Mouse (Mus musculus): ENCODE measurements at regions not wholly inside any gene's neighbourhood (a gene's known extent, or its start where the extent isn't known, plus 50 kb on each side); places are given as distances from the start of the nearest gene placed in this dataset.

DNA sequence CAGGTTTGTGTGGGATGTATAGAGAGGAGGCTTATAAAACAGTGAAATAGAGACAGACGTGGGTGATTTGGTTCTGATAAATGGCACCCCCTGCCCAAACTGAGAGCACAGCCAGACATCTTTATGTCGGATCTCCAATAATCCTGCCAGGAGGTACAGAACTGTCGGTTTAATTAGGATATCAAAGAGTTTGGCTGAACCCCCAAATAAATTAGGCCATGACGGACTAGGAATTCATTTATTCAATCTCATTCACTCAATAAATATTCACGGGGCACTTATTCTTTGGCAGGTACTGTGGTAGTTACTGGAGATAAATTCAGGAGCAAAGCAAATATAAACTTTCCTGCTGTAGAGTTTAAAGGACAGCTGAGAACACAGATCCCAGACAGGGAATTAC is 615.0 kb upstream of the Tle4 start:
- H3K4me1 ChIP-seq = peaks cover 9% of the 10 kb centered on the region
- DNase-seq (ENCODE audit: extremely low spot score, low spot score) = no peak
- H3K9me3 ChIP-seq = no peaks in the 10 kb centered on the region
- no peak overlapping the region for H3K27ac ChIP-seq
- H3K27me3 ChIP-seq (ENCODE audit: poor library complexity, severe bottlenecking) = no peaks in the 10 kb centered on the region
- H3K4me3 ChIP-seq = no peak overlapping the region
- H3K36me3 ChIP-seq (replicated peaks) = no peaks in the 10 kb centered on the region
- 60% methylated on average over 5 of the region's 5 CpGs for WGBS

DNA sequence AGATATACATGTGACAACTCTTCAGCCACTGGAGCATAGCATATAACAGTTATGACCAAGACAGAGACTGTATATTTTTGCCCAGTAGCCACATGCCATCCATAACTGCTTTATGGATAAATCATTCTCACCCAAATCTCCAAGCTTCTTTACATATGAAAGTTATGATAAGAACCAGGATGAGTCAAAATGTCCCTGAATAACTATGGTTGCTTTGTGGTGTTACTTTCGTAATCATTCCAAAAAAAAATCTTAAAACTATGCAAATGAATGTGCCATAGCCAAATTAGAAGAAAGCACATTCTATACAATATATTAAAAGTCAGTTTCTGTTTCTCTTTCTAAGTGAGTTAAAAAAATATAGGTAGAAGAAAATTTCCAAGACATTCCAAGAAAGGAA is 605.2 kb upstream of the Tle4 start:
- Histone ChIP-seq H3K27ac (no peak overlapping the region), H3K9me3 (no peaks in the 10 kb centered on the region), H3K4me3 (no peak overlapping the region), H3K27me3 (ENCODE audit: poor library complexity, severe bottlenecking) (no peaks in the 10 kb centered on the region), H3K36me3 (replicated peaks) (no peaks in the 10 kb centered on the region), H3K4me1 (peaks cover 15% of the 10 kb centered on the region)
- WGBS = 96% methylated on average over 1 of the region's 1 CpGs
- no peak for DNase-seq (ENCODE audit: extremely low spot score, low spot score)

DNA sequence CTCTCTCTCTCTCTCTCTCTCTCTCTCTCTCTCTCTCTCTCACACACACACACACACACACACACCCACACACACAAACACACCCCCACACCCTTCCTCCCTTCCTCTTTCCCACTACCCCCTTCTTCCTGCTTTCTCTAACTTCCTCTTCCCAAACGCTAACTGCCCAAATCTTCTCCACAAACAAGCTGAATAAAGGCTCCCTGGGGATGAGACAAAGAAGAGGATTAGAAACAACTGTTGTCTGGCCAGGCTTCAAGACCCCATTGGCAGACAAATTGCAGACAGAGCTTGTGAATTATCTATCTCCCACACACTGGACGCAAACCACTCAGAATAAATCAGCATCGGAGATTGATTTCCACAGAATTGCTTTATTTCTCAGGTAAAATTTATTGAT is 603.4 kb upstream of the Tle4 start:
- 16% methylated on average over 3 of the region's 3 CpGs for WGBS
- DNase-seq (ENCODE audit: extremely low spot score, low spot score) = no peak
- peak overlapping the region; percentile 51; the same call in 1 of the 2 replicates for H3K27ac ChIP-seq

DNA sequence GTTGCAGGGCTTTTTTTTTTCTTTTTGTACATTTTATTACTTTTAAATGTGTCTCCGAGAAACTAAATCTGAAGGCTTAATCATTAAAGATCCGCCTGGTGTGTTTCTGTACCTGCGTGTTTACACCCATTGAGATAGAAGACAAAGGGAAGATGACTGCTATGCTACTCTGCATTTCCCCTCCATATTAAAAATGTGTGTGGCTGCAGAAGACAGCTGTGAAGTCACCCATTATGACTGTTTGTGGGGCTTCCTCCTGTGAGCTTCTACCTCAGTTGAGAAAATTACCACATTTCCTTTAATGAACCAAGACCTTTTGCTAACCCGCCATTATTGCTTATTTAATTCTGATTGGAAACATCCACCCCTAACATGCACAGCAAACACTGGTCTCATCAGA is 602.9 kb upstream of the Tle4 start:
- WGBS = 72% methylated on average over 4 of the region's 4 CpGs
- DNase-seq (ENCODE audit: extremely low spot score, low spot score) = no peak
- Histone ChIP-seq H3K9me3 (no peaks in the 10 kb centered on the region), H3K4me3 (no peak overlapping the region), H3K36me3 (replicated peaks) (no peaks in the 10 kb centered on the region), H3K27ac (peak overlapping the region; percentile 51; the same call in 1 of the 2 replicates), H3K27me3 (ENCODE audit: poor library complexity, severe bottlenecking) (no peaks in the 10 kb centered on the region), H3K4me1 (peaks cover 15% of the 10 kb centered on the region)

More for the DNA sequence above, 603.4 kb upstream of the Tle4 start:
- H3K4me1 ChIP-seq = peaks cover 15% of the 10 kb centered on the region
- no peaks in the 10 kb centered on the region for H3K27me3 ChIP-seq (ENCODE audit: poor library complexity, severe bottlenecking)
- H3K4me3 ChIP-seq = no peak overlapping the region
- H3K36me3 ChIP-seq (replicated peaks) = no peaks in the 10 kb centered on the region
- no peaks in the 10 kb centered on the region for H3K9me3 ChIP-seq

DNA sequence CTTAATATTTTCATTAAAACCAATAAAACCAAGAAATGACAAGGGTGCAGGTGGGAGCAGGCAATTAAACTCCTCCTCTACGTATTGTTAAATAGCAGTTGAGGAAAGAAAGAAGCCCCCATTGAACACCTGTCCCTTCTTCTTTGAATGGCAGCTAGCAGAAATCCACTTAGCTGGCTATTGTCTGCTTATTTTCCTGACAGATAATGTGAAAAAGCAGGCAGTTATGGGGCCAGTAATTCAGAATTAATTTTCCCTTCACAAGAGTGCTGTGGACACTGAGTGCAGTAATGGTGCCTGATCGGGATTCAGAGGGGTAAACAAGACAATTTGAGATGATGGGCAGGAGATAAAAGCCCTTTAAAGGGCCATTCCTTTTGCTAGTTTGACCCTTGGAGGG is 602.5 kb upstream of the Tle4 start:
- 0 out of 2 replicates have a peak overlapping the region, but pooled peaks have one; percentile 51 for H3K27ac ChIP-seq
- WGBS = 43% methylated on average over 2 of the region's 2 CpGs
- no peak overlapping the region for H3K4me3 ChIP-seq
- H3K36me3 ChIP-seq (replicated peaks) = no peaks in the 10 kb centered on the region
- peaks cover 15% of the 10 kb centered on the region for H3K4me1 ChIP-seq
- H3K27me3 ChIP-seq (ENCODE audit: poor library complexity, severe bottlenecking) = no peaks in the 10 kb centered on the region
- DNase-seq (ENCODE audit: extremely low spot score, low spot score) = no peak
- H3K9me3 ChIP-seq = no peaks in the 10 kb centered on the region

DNA sequence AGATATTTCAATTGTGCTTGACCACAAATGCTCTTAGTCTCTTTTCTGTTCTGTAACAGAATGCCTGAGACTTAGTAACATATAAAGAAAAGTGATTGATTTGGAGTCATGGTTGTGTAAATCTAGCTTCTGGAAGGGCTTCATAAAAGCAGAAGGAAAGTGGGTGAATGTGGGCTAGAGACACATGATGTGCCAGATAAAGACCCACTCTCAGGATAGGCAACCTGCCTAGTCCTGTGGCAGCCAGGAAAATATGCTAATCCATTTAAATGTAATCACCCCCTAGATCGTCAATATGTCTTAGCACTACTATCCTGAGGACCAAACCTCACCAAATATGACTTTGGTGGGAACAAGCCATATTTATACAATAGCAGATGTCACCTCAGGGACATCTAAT is 601.8 kb upstream of the Tle4 start:
- no peaks in the 10 kb centered on the region for H3K27me3 ChIP-seq (ENCODE audit: poor library complexity, severe bottlenecking)
- peaks cover 15% of the 10 kb centered on the region for H3K4me1 ChIP-seq
- 63% methylated on average over 1 of the region's 1 CpGs for WGBS
- H3K36me3 ChIP-seq (replicated peaks) = no peaks in the 10 kb centered on the region
- no peak overlapping the region for H3K27ac ChIP-seq
- no peaks in the 10 kb centered on the region for H3K9me3 ChIP-seq
- no peak for DNase-seq (ENCODE audit: extremely low spot score, low spot score)
- H3K4me3 ChIP-seq = no peak overlapping the region

DNA sequence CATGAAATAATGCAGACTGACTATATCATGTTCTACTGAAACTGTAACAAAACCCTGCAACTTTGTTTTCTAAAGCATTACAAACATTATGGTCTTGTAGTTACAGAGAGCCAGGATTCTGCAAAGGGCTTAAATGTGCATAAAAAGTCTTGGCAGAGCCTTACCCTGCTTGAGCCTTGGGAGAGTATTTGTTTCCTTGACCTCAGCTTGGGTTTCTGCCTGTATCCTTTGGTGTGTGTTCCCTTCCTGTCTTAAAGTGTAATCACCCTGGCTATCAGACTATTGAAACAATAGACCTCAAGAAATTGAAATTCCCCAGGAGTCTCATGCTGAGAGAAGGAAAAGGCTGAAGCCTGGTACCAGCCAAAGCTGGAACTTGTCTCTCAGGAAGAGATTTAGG is 577.4 kb upstream of the Tle4 start:
- no peak overlapping the region for H3K27ac ChIP-seq
- no peaks in the 10 kb centered on the region for H3K36me3 ChIP-seq (replicated peaks)
- H3K4me1 ChIP-seq = 0 out of 2 replicates have a peak, but pooled peaks cover 4% of the 10 kb centered on the region
- DNase-seq (ENCODE audit: extremely low spot score, low spot score) = no peak
- H3K27me3 ChIP-seq (ENCODE audit: poor library complexity, severe bottlenecking) = no peaks in the 10 kb centered on the region
- no peak overlapping the region for H3K4me3 ChIP-seq
- no peaks in the 10 kb centered on the region for H3K9me3 ChIP-seq

DNA sequence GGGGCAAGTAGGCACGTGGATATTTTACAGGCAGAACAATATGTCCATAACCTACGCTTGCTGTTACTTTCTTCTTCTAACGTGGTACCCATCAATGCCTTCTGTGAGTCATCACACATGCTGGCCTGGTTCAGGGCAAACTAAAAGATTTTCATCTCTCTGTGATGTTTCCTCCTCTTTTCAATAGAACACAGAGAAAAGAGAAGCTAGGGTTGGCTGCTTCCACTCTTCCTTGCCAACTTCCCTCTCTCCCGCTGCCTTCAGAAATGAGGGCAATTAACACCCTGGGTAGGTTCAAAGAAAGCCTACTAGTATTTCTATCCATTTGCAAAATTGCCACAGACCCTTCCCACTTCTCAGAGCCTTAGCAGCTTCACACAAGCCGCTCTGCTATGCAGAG is 575.5 kb upstream of the Tle4 start:
- Histone ChIP-seq H3K27me3 (ENCODE audit: poor library complexity, severe bottlenecking) (no peaks in the 10 kb centered on the region), H3K9me3 (no peaks in the 10 kb centered on the region), H3K4me1 (0 out of 2 replicates have a peak, but pooled peaks cover 4% of the 10 kb centered on the region), H3K27ac (no peak overlapping the region), H3K36me3 (replicated peaks) (no peaks in the 10 kb centered on the region), H3K4me3 (no peak overlapping the region)
- 49% methylated on average over 5 of the region's 5 CpGs for WGBS
- no peak for DNase-seq (ENCODE audit: extremely low spot score, low spot score)

DNA sequence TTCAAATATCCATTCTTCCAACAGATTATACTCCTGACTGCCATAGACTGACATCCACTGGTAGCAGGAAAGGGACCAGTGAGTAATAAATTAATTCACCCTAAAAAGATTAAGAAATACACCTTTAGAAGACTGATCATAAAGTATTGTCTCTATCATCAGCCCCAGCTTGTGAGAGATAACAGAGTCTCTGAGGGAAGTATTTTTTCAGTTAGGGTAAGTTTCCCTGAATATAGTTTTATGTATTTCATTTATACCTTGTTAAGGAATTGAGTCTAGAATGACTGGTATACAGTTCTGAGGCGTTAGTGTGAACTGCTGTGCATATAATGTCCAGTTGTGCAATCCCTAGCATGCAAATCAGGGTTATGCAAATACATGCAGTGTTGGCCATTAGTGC is 569.3 kb upstream of the Tle4 start:
- H3K27me3 ChIP-seq (ENCODE audit: poor library complexity, severe bottlenecking) = no peaks in the 10 kb centered on the region
- no peaks in the 10 kb centered on the region for H3K4me1 ChIP-seq
- H3K27ac ChIP-seq = no peak overlapping the region
- no peaks in the 10 kb centered on the region for H3K36me3 ChIP-seq (replicated peaks)
- H3K9me3 ChIP-seq = no peaks in the 10 kb centered on the region
- 89% methylated on average over 1 of the region's 1 CpGs for WGBS
- no peak for DNase-seq (ENCODE audit: extremely low spot score, low spot score)
- H3K4me3 ChIP-seq = no peak overlapping the region

DNA sequence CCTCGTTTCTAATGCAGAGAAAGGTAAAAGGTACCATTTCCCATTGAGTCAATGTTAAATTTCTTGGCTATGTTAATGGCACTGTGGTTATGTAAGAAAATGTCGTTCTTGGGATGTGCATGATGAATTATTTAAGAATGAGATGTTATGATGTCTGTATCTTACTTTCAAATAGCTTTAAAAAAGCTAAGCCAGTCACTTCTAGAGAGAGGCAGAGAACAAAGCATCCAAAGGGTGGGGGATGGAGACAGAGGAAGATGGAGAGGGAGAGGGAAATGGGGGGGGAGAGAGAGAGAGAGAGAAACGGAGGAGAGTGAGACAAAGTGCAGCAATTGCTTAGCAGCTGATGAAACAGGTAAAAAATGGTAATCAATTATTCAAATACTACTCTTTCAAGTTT is 562.8 kb upstream of the Tle4 start:
- H3K36me3 ChIP-seq (replicated peaks) = no peaks in the 10 kb centered on the region
- H3K4me3 ChIP-seq = no peak overlapping the region
- WGBS = 63% methylated on average over 3 of the region's 3 CpGs
- DNase-seq (ENCODE audit: extremely low spot score, low spot score) = no peak
- H3K4me1 ChIP-seq = no peaks in the 10 kb centered on the region
- H3K27ac ChIP-seq = no peak overlapping the region
- H3K27me3 ChIP-seq (ENCODE audit: poor library complexity, severe bottlenecking) = no peaks in the 10 kb centered on the region
- H3K9me3 ChIP-seq = no peaks in the 10 kb centered on the region

DNA sequence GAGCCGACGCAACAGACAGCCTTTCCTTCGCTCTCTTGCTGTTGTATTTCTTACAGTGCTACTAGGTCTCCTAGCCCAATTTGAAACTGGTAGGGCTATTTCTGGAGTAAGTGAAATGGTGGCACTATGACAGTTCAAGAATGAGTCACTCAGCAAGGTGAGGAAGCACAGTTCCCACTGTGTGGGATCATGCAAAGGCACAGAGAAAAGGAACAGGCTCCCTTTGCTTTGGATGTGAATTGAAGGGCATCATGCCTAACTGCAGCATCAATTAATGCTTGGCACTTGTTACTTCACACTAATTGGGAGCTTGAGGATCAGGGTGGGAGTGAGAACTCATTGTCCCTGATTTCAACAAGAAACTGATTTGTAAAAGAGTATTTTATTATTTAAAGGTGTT is 560.8 kb upstream of the Tle4 start:
- H3K27ac ChIP-seq = no peak overlapping the region
- H3K27me3 ChIP-seq (ENCODE audit: poor library complexity, severe bottlenecking) = no peaks in the 10 kb centered on the region
- H3K4me1 ChIP-seq = no peaks in the 10 kb centered on the region
- no peaks in the 10 kb centered on the region for H3K9me3 ChIP-seq
- 94% methylated on average over 3 of the region's 3 CpGs for WGBS
- no peak for DNase-seq (ENCODE audit: extremely low spot score, low spot score)
- no peaks in the 10 kb centered on the region for H3K36me3 ChIP-seq (replicated peaks)
- no peak overlapping the region for H3K4me3 ChIP-seq

DNA sequence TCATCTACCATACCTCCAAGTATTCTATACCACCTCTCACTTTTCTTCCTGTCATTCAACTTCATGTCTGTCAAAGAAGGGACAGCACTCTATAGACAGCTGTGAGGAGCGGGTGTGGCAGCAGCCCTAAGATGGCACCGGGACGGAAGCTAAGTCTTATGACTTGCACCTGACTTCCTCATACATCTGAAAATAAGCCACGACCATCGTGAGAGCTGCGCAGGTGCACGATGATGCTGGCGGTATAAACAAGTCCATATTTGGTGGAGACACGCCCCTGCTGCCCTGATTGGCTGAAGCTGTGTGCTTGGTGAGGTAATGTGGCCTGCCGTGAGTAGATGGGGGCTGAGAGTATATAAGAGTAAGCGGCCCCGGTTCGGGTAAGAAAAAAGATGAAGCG is 560.3 kb upstream of the Tle4 start:
- no peak for DNase-seq (ENCODE audit: extremely low spot score, low spot score)
- H3K36me3 ChIP-seq (replicated peaks) = no peaks in the 10 kb centered on the region
- H3K4me1 ChIP-seq = no peaks in the 10 kb centered on the region
- H3K27ac ChIP-seq = no peak overlapping the region
- WGBS = 91% methylated on average over 14 of the region's 14 CpGs
- no peaks in the 10 kb centered on the region for H3K9me3 ChIP-seq
- H3K27me3 ChIP-seq (ENCODE audit: poor library complexity, severe bottlenecking) = no peaks in the 10 kb centered on the region
- H3K4me3 ChIP-seq = no peak overlapping the region

DNA sequence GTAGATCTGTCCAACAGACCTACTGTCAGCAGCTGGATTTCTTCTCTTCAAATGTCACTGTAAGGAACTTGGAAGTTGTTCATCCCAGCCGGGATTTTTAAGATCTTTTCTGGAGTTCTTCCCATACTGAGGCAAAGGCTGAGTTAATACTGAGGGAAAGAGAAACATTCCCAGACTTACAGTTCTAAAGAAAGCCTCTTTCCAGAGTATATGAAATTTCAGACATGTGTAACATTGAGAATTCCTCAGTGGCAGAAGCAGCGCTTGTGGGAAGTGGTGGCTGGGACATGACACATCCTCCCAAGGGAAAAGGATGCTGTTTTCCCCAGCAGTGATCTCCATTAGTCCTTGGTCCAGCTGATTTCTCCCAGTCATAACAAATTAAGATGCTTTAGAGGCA is 556.8 kb upstream of the Tle4 start:
- no peak overlapping the region for H3K27ac ChIP-seq
- H3K27me3 ChIP-seq (ENCODE audit: poor library complexity, severe bottlenecking) = no peaks in the 10 kb centered on the region
- H3K4me1 ChIP-seq = no peaks in the 10 kb centered on the region
- H3K9me3 ChIP-seq = no peaks in the 10 kb centered on the region
- 80% methylated on average over 2 of the region's 2 CpGs for WGBS
- DNase-seq (ENCODE audit: extremely low spot score, low spot score) = no peak
- H3K36me3 ChIP-seq (replicated peaks) = no peaks in the 10 kb centered on the region
- H3K4me3 ChIP-seq = no peak overlapping the region

DNA sequence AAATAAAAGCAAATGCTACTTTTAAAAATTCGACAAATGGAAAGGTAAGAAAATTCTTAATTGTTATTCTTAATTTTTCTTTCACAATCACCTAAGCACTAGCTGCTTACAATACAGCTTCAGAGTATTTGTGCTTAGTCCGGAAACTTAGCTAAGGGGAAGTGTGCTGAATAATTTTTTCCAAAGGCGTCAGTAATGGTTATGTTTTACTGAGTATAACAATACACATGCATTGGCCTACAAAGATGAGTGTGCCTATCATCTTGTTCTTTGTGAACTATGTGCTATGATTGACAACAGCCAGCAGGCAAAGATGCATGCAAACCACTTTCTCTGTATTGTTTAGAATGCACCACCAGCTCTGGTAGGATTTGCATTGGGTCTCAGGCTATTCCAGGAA is 548.5 kb upstream of the Tle4 start:
- DNase-seq (ENCODE audit: extremely low spot score, low spot score) = no peak
- no peaks in the 10 kb centered on the region for H3K27me3 ChIP-seq (ENCODE audit: poor library complexity, severe bottlenecking)
- peaks cover 5% of the 10 kb centered on the region; the same call in 1 of the 2 replicates for H3K9me3 ChIP-seq
- H3K4me1 ChIP-seq = no peaks in the 10 kb centered on the region
- no peak overlapping the region for H3K4me3 ChIP-seq
- 90% methylated on average over 3 of the region's 3 CpGs for WGBS
- H3K27ac ChIP-seq = no peak overlapping the region
- no peaks in the 10 kb centered on the region for H3K36me3 ChIP-seq (replicated peaks)
